Mouse (Mus musculus): ENCODE data around the gene Mcrs1. TPM values are rescaled to one million over a fixed set of nuclear protein-coding genes. Genes with fewer than 3 reads are reported as not detected.

The Mcrs1 gene
- 64.2 and 66.4 TPM in 2 replicates for polyA plus RNA-seq (2015; fragmentation: Nextera tagmentation; extraction: Ambion mirVana)

GRCm38 (mm10) chr15:99251626-99252380 lies at the start of gene Mcrs1:
Gene Mcrs1 (minus strand): TSS chr15:99251961.
- DNase-seq (ENCODE audit: low spot score): peak; percentile 97
- peak within 1 kb of the TSS; percentile 57 for H3K4me3 ChIP-seq (ENCODE audit: low read depth, low read length)
- H3K4me1 ChIP-seq (replicated peaks; ENCODE audit: control insufficient read depth, insufficient read depth): no peaks in the 10 kb centered on the region
- H3K9me3 ChIP-seq (ENCODE audit: control insufficient read depth, low read length): no peaks in the 10 kb centered on the region
- peak within 1 kb of the TSS; percentile 77 for H3K4me2 ChIP-seq (replicated peaks; ENCODE audit: low read depth)
- TF ChIP-seq CTCF (IDR thresholded peaks at IDR 0.05; ENCODE audit: low read depth) (no peak; the same call in 1 of the 2 replicates), EP300 (optimal IDR thresholded peaks at IDR 0.05) (peak; percentile 86)
- peak within 1 kb of the TSS; percentile 70 for H3K9ac ChIP-seq (ENCODE audit: low read length)
- peaks cover 8% of the 10 kb centered on the region; the same call in 1 of the 2 replicates for H3K36me3 ChIP-seq (ENCODE audit: control insufficient read depth, insufficient read depth, low read length)
- under 1% methylated on average over 52 of the region's 52 CpGs for WGBS
- H3K27ac ChIP-seq (replicated peaks): peak within 1 kb of the TSS; percentile 99
- no peaks in the 10 kb centered on the region for H3K27me3 ChIP-seq (ENCODE audit: control insufficient read depth, insufficient read depth, low read length)
- peak; percentile 96 for ATAC-seq (ENCODE audit: low FRiP score, low TSS enrichment)

GRCm38 (mm10) chr15:99296213-99296612 lies 44.5 kb upstream of the Mcrs1 start:
- no peaks in the 10 kb centered on the region for H3K9me3 ChIP-seq (ENCODE audit: control insufficient read depth, low read length)
- H3K27ac ChIP-seq (replicated peaks): no peak overlapping the region
- 44% methylated on average over 5 of the region's 5 CpGs for WGBS
- no peaks in the 10 kb centered on the region for H3K4me1 ChIP-seq (replicated peaks; ENCODE audit: control insufficient read depth, insufficient read depth)
- peak overlapping the region; percentile 62; the same call in 1 of the 2 replicates for H3K4me3 ChIP-seq (ENCODE audit: low read depth, low read length)
- DNase-seq (ENCODE audit: low spot score) (no peak), ATAC-seq (ENCODE audit: low FRiP score, low TSS enrichment) (no peak)
- peak overlapping the region; percentile 73; the same call in 1 of the 2 replicates for H3K4me2 ChIP-seq (replicated peaks; ENCODE audit: low read depth)
- no peaks in the 10 kb centered on the region for H3K27me3 ChIP-seq (ENCODE audit: control insufficient read depth, insufficient read depth, low read length)
- H3K36me3 ChIP-seq (ENCODE audit: control insufficient read depth, insufficient read depth, low read length): no peaks in the 10 kb centered on the region
- no peak overlapping the region for H3K9ac ChIP-seq (ENCODE audit: low read length)
- TF ChIP-seq CTCF (IDR thresholded peaks at IDR 0.05; ENCODE audit: low read depth) (no peak), EP300 (optimal IDR thresholded peaks at IDR 0.05) (no peak)

GRCm38 (mm10) chr15:99295484-99295981 lies 43.8 kb upstream of the Mcrs1 start, which contains the start of gene Fam186b:
Gene Fam186b (minus strand): TSS chr15:99295888.
- H3K4me2 ChIP-seq (replicated peaks; ENCODE audit: low read depth): peak within 1 kb of the TSS; percentile 73
- H3K4me3 ChIP-seq (ENCODE audit: low read depth, low read length): peak within 1 kb of the TSS; percentile 62
- TF ChIP-seq EP300 (optimal IDR thresholded peaks at IDR 0.05): no peak
- no peak for TF ChIP-seq CTCF (IDR thresholded peaks at IDR 0.05; ENCODE audit: low read depth)
- peak; percentile 10 for ATAC-seq (ENCODE audit: low FRiP score, low TSS enrichment)
- H3K4me1 ChIP-seq (replicated peaks; ENCODE audit: control insufficient read depth, insufficient read depth): no peaks in the 10 kb centered on the region
- H3K9me3 ChIP-seq (ENCODE audit: control insufficient read depth, low read length): no peaks in the 10 kb centered on the region
- no peaks in the 10 kb centered on the region for H3K27me3 ChIP-seq (ENCODE audit: control insufficient read depth, insufficient read depth, low read length)
- WGBS: 3% methylated on average over 13 of the region's 17 CpGs
- no peak for DNase-seq (ENCODE audit: low spot score)
- peak within 1 kb of the TSS; percentile 61 for H3K9ac ChIP-seq (ENCODE audit: low read length)
- peak within 1 kb of the TSS; percentile 85 for H3K27ac ChIP-seq (replicated peaks)
- H3K36me3 ChIP-seq (ENCODE audit: control insufficient read depth, insufficient read depth, low read length): no peaks in the 10 kb centered on the region

- Histone ChIP-seq H3K4me2 (replicated peaks; ENCODE audit: low read depth) (peak within 1 kb of the TSS; percentile 73), H3K4me3 (ENCODE audit: low read depth, low read length) (peak within 1 kb of the TSS; percentile 62), H3K36me3 (ENCODE audit: control insufficient read depth, insufficient read depth, low read length) (no peaks in the 10 kb centered on the region), H3K27ac (replicated peaks) (peak within 1 kb of the TSS; percentile 85), H3K9me3 (ENCODE audit: control insufficient read depth, low read length) (no peaks in the 10 kb centered on the region), H3K27me3 (ENCODE audit: control insufficient read depth, insufficient read depth, low read length) (no peaks in the 10 kb centered on the region), H3K9ac (ENCODE audit: low read length) (peak within 1 kb of the TSS; percentile 61), H3K4me1 (replicated peaks; ENCODE audit: control insufficient read depth, insufficient read depth) (no peaks in the 10 kb centered on the region)
- TF ChIP-seq EP300 (optimal IDR thresholded peaks at IDR 0.05) (no peak), CTCF (IDR thresholded peaks at IDR 0.05; ENCODE audit: low read depth) (peak; percentile 66)
- peak; percentile 92 for DNase-seq (ENCODE audit: low spot score)
- under 1% methylated on average over 47 of the region's 64 CpGs for WGBS
- peak; percentile 96 for ATAC-seq (ENCODE audit: low FRiP score, low TSS enrichment)
Measured at GRCm38 (mm10) chr15:99294813-99295374, 43.1 kb upstream of the Mcrs1 start, which contains the start of gene Prpf40b. Gene Prpf40b (plus strand): TSS chr15:99295087.

GRCm38 (mm10) chr15:99294287-99294686 lies 42.5 kb upstream of the Mcrs1 start:
- Histone ChIP-seq H3K4me2 (replicated peaks; ENCODE audit: low read depth) (peak overlapping the region; percentile 73), H3K9me3 (ENCODE audit: control insufficient read depth, low read length) (no peaks in the 10 kb centered on the region), H3K9ac (ENCODE audit: low read length) (peak overlapping the region; percentile 61), H3K4me1 (replicated peaks; ENCODE audit: control insufficient read depth, insufficient read depth) (no peaks in the 10 kb centered on the region), H3K27me3 (ENCODE audit: control insufficient read depth, insufficient read depth, low read length) (no peaks in the 10 kb centered on the region), H3K4me3 (ENCODE audit: low read depth, low read length) (peak overlapping the region; percentile 62), H3K36me3 (ENCODE audit: control insufficient read depth, insufficient read depth, low read length) (no peaks in the 10 kb centered on the region), H3K27ac (replicated peaks) (no peak overlapping the region)
- 14% methylated on average over 16 of the region's 16 CpGs for WGBS
- DNase-seq (ENCODE audit: low spot score): no peak
- TF ChIP-seq CTCF (IDR thresholded peaks at IDR 0.05; ENCODE audit: low read depth) (no peak), EP300 (optimal IDR thresholded peaks at IDR 0.05) (no peak)
- ATAC-seq (ENCODE audit: low FRiP score, low TSS enrichment): no peak
